Mouse (Mus musculus): Measurements from ENCODE around the gene E2f2.

The E2f2 gene

GRCm38 (mm10) chr4:136144927-136145292, 27.3 kb upstream of the E2f2 start:
- DNase-seq (ENCODE audit: low read depth, low spot score), result no peak

GRCm38 (mm10) chr4:136145362-136145885, 26.8 kb upstream of the E2f2 start:
- no peak for DNase-seq (ENCODE audit: low read depth, low spot score)

GRCm38 (mm10) chr4:136145991-136146711, 26.0 kb upstream of the E2f2 start:
- DNase-seq (ENCODE audit: low read depth, low spot score), result no peak

- no peak for DNase-seq (ENCODE audit: low read depth, low spot score)
These were observed 25.5 kb upstream of the E2f2 start for GRCm38 (mm10) chr4:136146712-136147154.

GRCm38 (mm10) chr4:136147436-136148135, 24.6 kb upstream of the E2f2 start:
- DNase-seq (ENCODE audit: low read depth, low spot score), result peak; percentile 85

GRCm38 (mm10) chr4:136148342-136149044, 23.7 kb upstream of the E2f2 start:
- no peak for DNase-seq (ENCODE audit: low read depth, low spot score)

GRCm38 (mm10) chr4:136149045-136149379, 23.2 kb upstream of the E2f2 start:
- DNase-seq (ENCODE audit: low read depth, low spot score), result no peak

- DNase-seq (ENCODE audit: low read depth, low spot score), result no peak
These were observed 22.5 kb upstream of the E2f2 start for GRCm38 (mm10) chr4:136149734-136150133.

GRCm38 (mm10) chr4:136150596-136150995, 21.6 kb upstream of the E2f2 start:
- DNase-seq (ENCODE audit: low read depth, low spot score), result no peak

- no peak for DNase-seq (ENCODE audit: low read depth, low spot score)
These were observed 19.4 kb upstream of the E2f2 start for GRCm38 (mm10) chr4:136152821-136153220.

GRCm38 (mm10) chr4:136154462-136154861, 17.7 kb upstream of the E2f2 start:
- no peak for DNase-seq (ENCODE audit: low read depth, low spot score)

- DNase-seq (ENCODE audit: low read depth, low spot score), result no peak
These were observed 13.7 kb upstream of the E2f2 start for GRCm38 (mm10) chr4:136158498-136158897.

- peak; percentile 86 for DNase-seq (ENCODE audit: low read depth, low spot score)
These were observed 12.3 kb upstream of the E2f2 start for GRCm38 (mm10) chr4:136159802-136160397.

GRCm38 (mm10) chr4:136163448-136163847, 8.7 kb upstream of the E2f2 start:
- peak; percentile 72 for DNase-seq (ENCODE audit: low read depth, low spot score)

GRCm38 (mm10) chr4:136164981-136165380, 7.2 kb upstream of the E2f2 start:
- DNase-seq (ENCODE audit: low read depth, low spot score), result no peak

GRCm38 (mm10) chr4:136167701-136168100, 4.5 kb upstream of the E2f2 start:
- no peak for DNase-seq (ENCODE audit: low read depth, low spot score)

- no peak for DNase-seq (ENCODE audit: low read depth, low spot score)
These were observed 1.8 kb upstream of the E2f2 start for GRCm38 (mm10) chr4:136170401-136170800.

GRCm38 (mm10) chr4:136171455-136171854, 739 bp upstream of the E2f2 start:
- no peak for DNase-seq (ENCODE audit: low read depth, low spot score)

GRCm38 (mm10) chr4:136172542-136173209, 482 bp downstream of the E2f2 start:
- DNase-seq (ENCODE audit: low read depth, low spot score), result no peak

- no peak for DNase-seq (ENCODE audit: low read depth, low spot score)
These were observed 1.1 kb downstream of the E2f2 start for GRCm38 (mm10) chr4:136173210-136173715.
